Mouse (Mus musculus): Measurements from ENCODE around the gene Chd5.

Chd5 gene

DNA sequence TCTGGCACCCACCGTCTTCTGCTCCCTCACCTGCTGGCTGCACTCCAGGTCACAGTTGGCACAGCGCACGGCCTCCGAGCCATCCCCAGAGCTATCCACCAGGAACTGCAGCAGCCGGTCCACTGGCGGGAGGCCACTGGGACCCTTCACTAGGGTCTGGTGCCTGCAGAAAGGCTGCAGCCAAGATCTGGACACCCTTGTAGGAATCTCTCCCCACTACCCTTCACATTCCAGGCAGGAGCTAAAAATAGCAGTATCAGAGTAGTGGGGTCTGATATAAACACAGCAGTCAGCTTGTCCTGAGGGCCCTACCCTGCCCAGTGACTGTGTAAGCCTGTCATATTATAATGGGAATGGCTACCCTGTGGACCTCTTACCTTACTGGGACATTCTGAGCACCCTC is 20.8 kb upstream of the Chd5 start:
- no peak for DNase-seq (ENCODE audit: low spot score)

DNA sequence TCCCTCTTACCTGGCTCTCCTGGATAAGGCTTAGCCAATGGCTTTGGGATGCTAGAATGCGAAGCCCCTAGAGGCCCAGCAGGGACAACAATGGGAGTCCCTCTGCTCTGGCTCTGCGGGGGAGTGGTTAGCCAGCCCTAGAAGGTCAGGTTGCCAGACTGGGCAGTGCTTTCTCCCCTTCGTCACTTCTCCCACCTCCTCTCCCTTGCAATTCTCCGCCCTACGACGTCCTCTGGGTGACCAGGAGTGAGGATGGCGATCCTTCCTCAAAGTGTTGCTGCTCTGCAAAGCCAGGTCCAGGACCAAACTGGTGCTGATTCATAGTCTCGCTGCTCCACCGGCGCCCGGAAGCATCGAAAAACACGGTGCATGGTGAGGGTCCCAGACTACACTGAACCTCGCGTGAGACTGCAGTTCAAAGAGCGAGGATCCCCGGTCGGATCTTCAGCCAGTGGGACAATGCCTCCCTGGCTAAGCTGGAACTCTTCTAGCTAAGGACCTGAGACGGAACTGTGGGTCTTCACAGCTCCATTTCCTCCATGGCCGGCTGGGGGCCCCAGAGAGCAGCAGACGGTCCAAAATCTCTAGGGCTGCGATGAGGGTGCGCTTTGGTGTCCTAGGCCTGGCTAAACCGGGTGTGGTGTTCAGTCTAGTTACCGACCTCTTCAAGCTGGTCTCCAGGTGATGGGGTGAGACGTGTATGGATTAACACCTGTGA is 19.8 kb upstream of the Chd5 start, which contains the start of gene Rnf207:
Gene Rnf207, minus strand, starts transcription at position 477 of the 718 bp plus-strand sequence.
- no peak for DNase-seq (ENCODE audit: low spot score)

DNA sequence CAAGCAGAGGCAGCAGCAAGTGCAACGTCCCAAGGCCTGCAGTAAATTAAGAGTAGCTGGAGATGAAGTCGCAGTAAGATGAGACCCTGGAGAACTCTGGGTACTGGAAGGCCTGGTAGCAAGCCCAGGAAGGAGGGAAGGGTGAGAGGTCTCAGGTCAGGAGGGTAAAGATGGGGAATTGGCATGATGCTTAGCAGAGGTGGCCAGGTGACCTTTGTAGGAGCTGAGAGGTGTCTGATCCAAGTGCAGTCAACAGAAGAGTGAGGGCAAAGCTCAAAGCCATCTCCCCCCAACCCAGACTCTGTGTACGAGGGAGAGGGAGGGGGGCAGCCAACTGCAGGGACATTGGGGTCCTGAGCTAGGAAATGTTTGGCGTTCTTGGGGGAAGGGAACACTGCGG is 17.0 kb upstream of the Chd5 start:
- no peak for DNase-seq (ENCODE audit: low spot score)

DNA sequence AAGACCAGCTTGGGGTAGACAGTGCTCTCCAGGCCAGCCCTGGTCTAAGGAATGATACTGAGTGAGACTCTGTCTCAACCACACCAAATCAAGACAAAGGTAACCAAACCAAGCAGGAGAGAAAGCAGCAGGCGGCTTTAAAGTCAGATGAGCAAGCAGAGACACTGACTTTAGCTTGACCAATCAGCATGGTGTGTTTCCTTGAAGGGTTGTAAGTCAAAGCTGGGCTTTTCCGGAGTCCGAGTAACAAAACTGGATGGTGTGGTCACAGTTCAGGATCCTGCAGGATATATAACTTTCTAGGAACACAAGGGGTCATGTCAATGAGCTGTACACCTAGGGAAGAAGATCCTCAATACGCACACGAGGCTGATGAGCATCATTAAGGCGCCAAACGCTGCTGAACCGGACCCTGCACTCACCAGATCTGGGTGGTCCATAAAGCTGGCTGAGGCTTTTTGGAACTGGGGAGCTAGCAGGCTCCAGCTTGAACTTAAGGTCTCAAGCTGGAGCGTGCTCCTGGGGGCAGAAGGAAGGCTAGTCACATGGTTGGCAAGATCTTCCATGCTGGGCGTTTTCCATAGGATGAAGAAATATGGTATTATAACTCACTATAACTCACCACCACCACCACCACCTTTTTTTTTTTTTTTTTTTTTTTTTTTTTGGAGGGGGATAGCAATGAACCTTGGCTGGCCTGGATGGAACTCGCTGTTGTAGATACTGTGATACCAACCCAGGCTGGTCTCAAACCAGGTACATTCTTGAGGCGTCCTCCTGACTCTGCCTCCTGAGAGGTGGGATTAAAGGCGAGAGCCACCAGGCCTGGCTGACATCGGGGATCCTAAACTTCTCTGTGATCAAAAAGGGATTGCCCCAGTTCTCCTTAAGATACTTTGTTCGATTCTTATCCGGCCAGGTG is 13.5 kb upstream of the Chd5 start:
- no peak for DNase-seq (ENCODE audit: low spot score)

DNA sequence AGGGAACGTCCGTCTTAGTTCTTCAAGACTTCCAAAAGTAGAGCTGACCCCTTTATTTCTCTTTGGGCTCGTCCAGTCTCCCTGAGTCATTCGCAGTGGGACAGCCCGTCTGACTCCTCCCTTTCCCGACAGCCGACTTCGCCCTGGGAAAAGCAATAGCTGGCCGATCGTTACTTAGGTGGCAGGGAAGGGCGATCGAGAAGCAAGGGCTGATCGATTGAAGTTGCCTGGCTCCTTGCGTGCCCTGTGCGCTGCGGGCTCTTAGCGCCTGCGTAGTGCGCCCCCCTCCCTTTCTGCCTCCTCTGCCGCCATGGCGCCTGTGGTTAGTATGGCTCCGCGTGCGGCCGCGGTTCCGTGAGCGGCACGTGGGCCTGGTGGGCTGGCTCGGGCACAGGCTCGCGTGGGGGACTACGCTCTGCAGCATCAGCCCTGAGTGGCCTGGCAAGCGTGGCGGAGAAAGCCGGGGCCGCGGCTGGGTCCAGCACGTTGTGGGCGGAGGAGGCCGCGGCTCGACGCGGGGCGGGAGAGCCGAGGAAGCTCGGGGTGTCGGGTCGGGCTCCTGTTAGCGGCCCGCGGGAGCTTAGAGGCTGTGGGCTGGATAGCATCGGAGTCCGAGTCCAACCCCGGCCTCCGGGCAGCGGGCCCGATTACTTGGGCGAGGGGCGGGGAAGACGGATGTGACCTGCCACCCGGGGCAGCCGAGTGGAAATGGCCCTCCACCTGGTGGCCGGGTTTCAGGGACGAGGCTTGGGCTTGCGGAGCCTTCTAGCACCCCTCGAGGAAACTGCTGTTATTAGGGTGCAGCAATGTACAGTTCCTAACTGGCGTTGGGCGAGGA is 12.7 kb upstream of the Chd5 start, which contains the start of gene Rpl22:
Gene Rpl22, plus strand, starts transcription at position 169 of the 838 bp plus-strand sequence.
- peak; percentile 96 for DNase-seq (ENCODE audit: low spot score)

DNA sequence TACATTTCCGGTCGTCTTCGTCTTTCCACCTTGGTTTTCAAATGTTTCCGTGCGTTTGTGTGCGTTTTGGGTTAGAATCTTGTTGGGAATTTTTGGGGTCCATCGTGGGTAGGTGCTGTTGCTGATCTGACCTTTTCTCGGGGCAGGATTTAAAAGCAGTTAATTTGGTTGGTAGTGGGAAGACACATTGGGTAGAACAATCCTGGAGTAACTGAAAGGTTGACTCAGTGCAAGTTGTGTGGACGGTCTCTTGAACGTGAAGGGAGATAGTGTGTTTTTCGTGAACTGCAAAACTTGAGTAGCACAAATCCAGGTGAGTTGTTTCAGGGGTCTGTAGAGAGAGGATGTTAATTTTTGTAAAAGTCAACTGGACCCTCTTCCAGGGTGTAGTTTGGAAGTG is 11.9 kb upstream of the Chd5 start:
- DNase-seq (ENCODE audit: low spot score) = no peak

DNA sequence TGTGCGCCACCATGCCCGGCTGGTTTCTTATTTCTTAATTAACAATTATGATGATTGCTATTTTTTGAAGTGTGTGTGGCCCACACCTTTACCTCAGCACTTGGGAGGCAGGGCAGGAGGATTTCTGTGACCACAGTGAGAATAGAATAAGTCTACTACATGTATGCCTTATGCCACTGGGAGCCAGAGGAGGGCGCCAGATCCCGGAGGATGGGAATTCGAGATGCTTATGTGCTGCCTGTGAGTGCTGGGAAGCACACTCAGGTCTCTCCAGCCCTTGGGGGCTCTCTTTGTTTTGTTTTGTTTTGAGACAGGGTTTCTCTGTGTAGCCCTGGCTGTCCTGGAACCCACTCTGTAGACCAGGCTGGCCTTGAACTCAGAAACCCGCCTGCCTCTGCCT is 9.8 kb upstream of the Chd5 start:
- peak; percentile 34 for DNase-seq (ENCODE audit: low spot score)

- peak; percentile 44 for DNase-seq (ENCODE audit: low spot score)
These were observed 5.5 kb upstream of the Chd5 start for GRCm38 (mm10) chr4:152332952-152333351.

- no peak for DNase-seq (ENCODE audit: low spot score)
These were observed 4.9 kb upstream of the Chd5 start for GRCm38 (mm10) chr4:152333587-152333986.

GRCm38 (mm10) chr4:152337772-152338171 is 679 bp upstream of the Chd5 start:
- DNase-seq (ENCODE audit: low spot score) = no peak

- DNase-seq (ENCODE audit: low spot score) = no peak
These were observed 891 bp downstream of the Chd5 start for GRCm38 (mm10) chr4:152339293-152339790.

- no peak for DNase-seq (ENCODE audit: low spot score)
These were observed 2.3 kb downstream of the Chd5 start for GRCm38 (mm10) chr4:152340584-152341284.

DNA sequence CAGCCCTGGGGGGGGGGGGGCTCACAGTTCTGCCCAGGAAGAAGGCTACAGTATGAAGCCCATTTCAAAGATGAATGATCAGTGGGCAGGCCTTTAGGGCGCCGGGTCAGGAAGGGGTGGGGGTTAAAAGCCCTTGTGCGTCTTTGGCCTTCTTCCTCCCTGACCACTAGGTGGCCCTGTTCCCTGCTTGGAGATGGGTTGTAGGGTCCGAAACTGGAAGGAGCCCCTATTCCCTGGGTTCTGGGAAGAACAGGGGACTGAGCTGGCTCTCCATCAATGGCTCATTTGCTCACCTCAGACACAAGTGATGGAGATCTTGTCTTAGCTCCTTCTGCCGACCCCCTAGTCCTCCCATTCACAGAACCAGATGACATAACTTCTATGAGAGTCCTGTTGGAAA is 4.8 kb downstream of the Chd5 start:
- no peak for DNase-seq (ENCODE audit: low spot score)

GRCm38 (mm10) chr4:152344651-152345050 is 6.2 kb downstream of the Chd5 start:
- no peak for DNase-seq (ENCODE audit: low spot score)

DNA sequence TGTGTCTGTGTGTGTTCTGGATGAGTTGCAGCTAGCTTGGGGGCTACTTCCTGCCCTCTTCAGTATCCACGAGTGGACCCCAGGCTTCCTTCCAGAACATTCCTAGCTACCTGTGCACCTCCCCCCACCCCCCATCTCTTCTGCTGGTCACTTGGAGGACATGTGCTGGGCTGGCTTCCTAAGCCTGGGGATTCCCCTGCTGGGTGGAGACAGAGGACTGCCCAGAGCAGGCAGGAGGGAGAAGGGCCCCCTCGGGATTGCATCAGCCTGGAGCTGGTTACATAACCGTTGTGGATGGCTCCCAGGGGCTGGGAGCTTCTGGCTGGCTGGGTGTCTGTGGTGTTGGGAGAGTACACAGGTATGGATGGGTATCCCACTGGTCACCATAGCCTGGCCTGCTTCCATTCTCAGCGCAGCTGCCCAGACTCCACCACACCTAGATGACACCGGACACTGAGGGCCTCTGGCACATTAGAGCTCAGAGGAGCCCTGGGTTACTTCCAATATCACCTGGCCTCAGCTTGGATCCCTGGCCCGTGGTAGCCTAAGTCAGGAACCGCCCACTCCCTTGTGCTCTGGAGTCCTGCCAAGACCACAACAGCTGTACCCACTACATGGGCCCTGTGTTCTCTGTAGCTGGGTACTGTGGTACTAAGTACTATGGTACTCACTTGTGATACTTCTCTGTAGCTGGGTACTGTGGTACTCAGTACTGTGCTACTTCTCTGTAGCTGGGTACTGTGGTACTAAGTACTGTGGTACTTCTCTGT is 6.9 kb downstream of the Chd5 start:
- DNase-seq (ENCODE audit: low spot score) = no peak

DNA sequence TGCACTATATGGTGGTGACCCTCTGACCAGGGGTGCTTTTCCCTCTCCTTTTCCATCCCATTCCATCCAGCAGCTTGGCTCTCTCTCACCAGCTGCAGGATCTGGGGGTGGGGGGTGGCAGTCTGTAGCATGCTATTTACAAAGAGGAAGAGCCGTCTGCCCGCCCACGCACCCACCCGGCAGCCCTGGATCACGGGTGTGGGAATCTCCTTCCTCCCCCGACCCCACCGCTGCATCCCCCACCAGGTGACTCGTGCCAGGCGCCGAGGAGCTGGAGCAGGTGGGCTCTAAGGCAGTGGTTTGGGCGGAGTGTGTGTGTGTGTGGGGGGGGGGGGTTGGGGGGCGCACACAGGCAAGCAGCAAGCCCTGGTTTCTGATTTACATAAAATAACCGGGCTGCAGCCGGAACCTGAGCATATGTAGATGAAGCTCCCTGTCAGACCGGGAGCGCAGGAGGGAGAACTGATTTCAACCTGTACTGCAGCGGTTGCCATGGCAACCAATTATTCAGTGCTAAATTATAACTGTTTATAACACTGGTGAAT is 11.5 kb downstream of the Chd5 start:
- no peak for DNase-seq (ENCODE audit: low spot score)

DNA sequence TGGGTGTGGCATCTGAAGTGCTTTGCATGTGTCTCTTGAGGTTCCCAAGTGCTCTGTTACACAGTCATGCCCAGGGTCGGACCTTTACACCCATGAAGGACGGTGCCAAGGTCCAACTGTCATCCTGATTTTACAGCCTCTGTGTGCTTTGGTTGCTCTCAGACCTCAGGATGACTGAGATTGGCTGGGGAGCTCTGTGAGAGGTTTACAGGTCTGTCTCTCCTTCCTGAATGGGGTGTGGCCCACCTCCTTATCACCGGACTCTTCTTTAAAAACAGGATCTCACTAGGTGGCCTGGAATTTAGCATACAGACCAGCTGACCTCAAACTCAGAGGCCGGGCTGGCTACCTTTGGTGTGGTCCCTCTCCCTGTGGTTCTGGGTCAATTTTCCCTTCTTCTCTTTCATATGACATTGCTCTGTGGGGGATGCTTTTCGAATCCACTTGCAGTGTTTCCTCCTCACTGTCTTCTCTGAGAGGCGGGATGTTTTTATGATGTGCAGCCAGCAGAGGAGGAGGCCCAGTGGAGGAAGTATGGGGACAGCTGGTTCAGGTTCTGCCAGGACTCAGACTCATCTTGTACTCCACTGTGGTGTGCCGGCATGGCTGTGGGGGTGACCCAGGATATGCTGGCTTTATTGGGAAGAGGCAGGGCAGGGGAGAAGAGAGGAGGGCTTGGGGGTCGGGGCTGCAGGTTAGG is 12.4 kb downstream of the Chd5 start:
- DNase-seq (ENCODE audit: low spot score) = no peak

- DNase-seq (ENCODE audit: low spot score) = no peak
These were observed 13.2 kb downstream of the Chd5 start for GRCm38 (mm10) chr4:152351422-152352305.

Data from yolk sac, embryonic 10.5 days (tissue).